Mouse (Mus musculus): ENCODE measurements around the gene Ppara.

- TF ChIP-seq POLR2A (IDR thresholded peaks at IDR 0.05; ENCODE audit: borderline replicate concordance, control insufficient read depth, low read depth, low read length) (no peak), CTCF (IDR thresholded peaks at IDR 0.05; ENCODE audit: control insufficient read depth, insufficient read depth, low read length) (no peak)
Observed at GRCm38 (mm10) chr15:85750115-85750514, 15.3 kb downstream of the Ppara start.

Data from bone marrow, adult 2 months (tissue).